Mouse (Mus musculus): ENCODE measurements at regions not wholly inside any gene's neighbourhood (a gene's known extent, or its start where the extent isn't known, plus 50 kb on each side); places are given as distances from the start of the nearest gene placed in this dataset.

DNA sequence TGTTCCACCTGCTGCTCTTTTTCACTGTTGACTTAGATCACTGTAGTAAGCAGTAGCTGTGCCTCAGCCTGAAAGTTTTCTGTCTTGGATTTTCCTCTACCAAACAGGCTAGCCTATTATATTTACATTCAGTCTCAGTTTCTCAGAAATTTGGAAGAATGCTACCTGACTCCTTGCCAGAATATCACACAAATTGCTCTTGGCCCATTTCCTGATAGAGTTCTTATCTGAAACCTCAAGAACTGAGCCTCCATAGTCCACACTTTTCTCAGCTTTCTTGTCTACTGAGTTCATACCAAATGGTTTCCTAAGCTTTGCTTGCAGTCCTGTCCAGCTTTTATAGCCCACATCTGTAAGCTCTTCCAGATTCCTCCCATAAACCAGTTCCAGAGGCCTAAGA, 78.8 kb upstream of the Gm21897 start:
- Histone ChIP-seq H3K4me1 (ENCODE audit: control insufficient read depth, insufficient read depth, low read length) (no peaks in the 10 kb centered on the region), H3K27ac (no peak overlapping the region), H3K27me3 (ENCODE audit: control insufficient read depth, insufficient read depth, low read length) (no peaks in the 10 kb centered on the region), H3K4me3 (no peak overlapping the region), H3K79me2 (replicated peaks; ENCODE audit: control insufficient read depth, insufficient read depth, low read length) (no peaks in the 10 kb centered on the region), H3K36me3 (ENCODE audit: control insufficient read depth, insufficient read depth, low read length) (no peaks in the 10 kb centered on the region), H3K9ac (ENCODE audit: low read depth, low read length) (no peak overlapping the region)
- TF ChIP-seq EP300 (IDR thresholded peaks at IDR 0.05; ENCODE audit: insufficient read depth, low read depth, low read length) = no peak
- no peak for TF ChIP-seq POLR2A (IDR thresholded peaks at IDR 0.05; ENCODE audit: insufficient read depth, low read depth, low read length)
- TF ChIP-seq CTCF (IDR thresholded peaks at IDR 0.05) = no peak
- no peak for DNase-seq
- intact Hi-C loops (cut with DNase I) = no loop called here

DNA sequence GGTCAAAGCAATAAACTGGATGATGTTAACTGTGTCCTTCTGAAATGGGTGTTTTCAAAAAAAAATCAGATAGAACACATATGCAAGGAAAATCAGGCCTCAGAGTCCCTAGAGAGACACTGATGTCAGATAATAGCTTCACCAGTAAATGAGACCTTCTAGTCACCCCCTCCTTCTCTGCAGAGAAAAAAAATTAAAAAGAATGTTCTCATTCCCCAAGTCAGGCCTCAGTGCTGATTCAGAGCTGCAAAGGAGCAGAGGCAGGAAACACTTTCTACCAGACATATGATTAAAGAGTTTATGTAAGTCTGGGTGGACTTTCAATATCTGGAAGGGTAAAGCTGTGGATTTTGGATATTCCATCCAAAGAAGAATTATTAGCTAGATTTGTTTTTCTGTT, 67.1 kb upstream of the Gm21897 start:
- TF ChIP-seq POLR2A (IDR thresholded peaks at IDR 0.05; ENCODE audit: insufficient read depth, low read depth, low read length) (no peak), EP300 (IDR thresholded peaks at IDR 0.05; ENCODE audit: insufficient read depth, low read depth, low read length) (no peak), CTCF (IDR thresholded peaks at IDR 0.05) (no peak)
- no peak overlapping the region for H3K27ac ChIP-seq
- H3K79me2 ChIP-seq (replicated peaks; ENCODE audit: control insufficient read depth, insufficient read depth, low read length) = no peaks in the 10 kb centered on the region
- H3K27me3 ChIP-seq (ENCODE audit: control insufficient read depth, insufficient read depth, low read length) = no peaks in the 10 kb centered on the region
- no peak overlapping the region for H3K4me3 ChIP-seq
- no peaks in the 10 kb centered on the region; the same call in 1 of the 2 replicates for H3K4me1 ChIP-seq (ENCODE audit: control insufficient read depth, insufficient read depth, low read length)
- no peak for DNase-seq
- intact Hi-C loops (cut with DNase I) = no loop called here
- no peak overlapping the region for H3K9ac ChIP-seq (ENCODE audit: low read depth, low read length)
- no peaks in the 10 kb centered on the region for H3K36me3 ChIP-seq (ENCODE audit: control insufficient read depth, insufficient read depth, low read length)

DNA sequence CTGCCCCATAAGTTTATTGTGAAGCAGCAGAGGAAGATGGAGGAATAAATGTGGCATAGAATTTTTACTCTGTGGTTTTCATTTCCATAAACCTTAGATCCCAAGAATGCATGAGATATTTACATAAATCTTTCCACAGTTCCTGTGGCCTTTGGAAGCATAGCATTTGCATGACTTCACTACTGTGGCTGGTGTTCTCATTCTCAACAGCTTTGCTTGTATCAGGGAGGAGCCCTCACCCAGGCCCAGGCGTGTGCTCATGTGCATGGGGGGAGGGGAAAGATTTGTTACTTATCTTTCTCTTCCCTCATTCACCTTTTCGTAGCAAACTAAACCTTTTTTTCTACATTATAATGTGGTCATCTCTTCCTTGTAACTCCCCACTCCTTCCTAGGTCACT, 65.6 kb upstream of the Gm21897 start:
- H3K27ac ChIP-seq = no peak overlapping the region
- DNase-seq = no peak
- no peak for TF ChIP-seq EP300 (IDR thresholded peaks at IDR 0.05; ENCODE audit: insufficient read depth, low read depth, low read length)
- TF ChIP-seq CTCF (IDR thresholded peaks at IDR 0.05) = no peak
- no peak for TF ChIP-seq POLR2A (IDR thresholded peaks at IDR 0.05; ENCODE audit: insufficient read depth, low read depth, low read length)
- intact Hi-C loops (cut with DNase I) = no loop called here
- no peaks in the 10 kb centered on the region for H3K36me3 ChIP-seq (ENCODE audit: control insufficient read depth, insufficient read depth, low read length)
- H3K27me3 ChIP-seq (ENCODE audit: control insufficient read depth, insufficient read depth, low read length) = no peaks in the 10 kb centered on the region
- 55% methylated on average over 2 of the region's 2 CpGs for WGBS
- no peaks in the 10 kb centered on the region for H3K79me2 ChIP-seq (replicated peaks; ENCODE audit: control insufficient read depth, insufficient read depth, low read length)
- H3K9ac ChIP-seq (ENCODE audit: low read depth, low read length) = no peak overlapping the region
- H3K4me1 ChIP-seq (ENCODE audit: control insufficient read depth, insufficient read depth, low read length) = no peaks in the 10 kb centered on the region; the same call in 1 of the 2 replicates
- H3K4me3 ChIP-seq = no peak overlapping the region

DNA sequence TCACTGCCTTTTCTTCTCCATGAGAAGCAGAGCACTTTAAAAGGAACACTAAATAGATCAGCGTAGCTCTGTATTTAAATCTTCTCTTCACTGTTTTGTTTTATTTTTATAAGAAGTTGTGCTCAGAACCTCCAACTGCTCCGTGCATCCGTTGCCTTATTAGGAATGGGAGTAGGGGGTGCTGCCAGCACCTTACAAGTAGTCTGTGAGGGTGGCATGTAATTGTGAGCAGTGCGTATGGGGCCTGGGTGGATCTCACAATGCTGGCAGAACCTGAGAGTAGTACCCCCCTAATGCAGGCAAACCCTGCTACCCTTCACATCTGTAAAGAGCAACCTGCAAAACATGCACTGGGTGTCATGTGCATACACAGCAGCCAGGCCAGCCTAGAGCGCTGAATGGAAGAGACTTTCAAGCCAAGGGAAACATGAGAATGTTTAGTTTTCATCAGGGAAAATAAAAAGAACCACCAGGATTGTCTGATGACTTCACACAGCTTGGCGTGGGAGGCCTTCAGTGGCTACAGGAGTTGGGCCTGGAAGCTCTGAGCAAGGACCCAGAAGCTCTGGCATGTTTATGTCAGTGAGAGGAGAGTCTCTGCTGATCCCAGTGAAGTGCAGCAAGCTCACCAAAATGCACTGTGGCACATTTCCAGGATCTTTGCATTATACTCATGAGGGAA, 64.5 kb upstream of the Gm21897 start:
- DNase-seq = peak in 1 of 2 experiments; percentile 17
- no peaks in the 10 kb centered on the region; the same call in 1 of the 2 replicates for H3K4me1 ChIP-seq (ENCODE audit: control insufficient read depth, insufficient read depth, low read length)
- H3K79me2 ChIP-seq (replicated peaks; ENCODE audit: control insufficient read depth, insufficient read depth, low read length) = no peaks in the 10 kb centered on the region
- no peak overlapping the region for H3K4me3 ChIP-seq
- intact Hi-C loops (cut with DNase I) = no loop called here
- no peak overlapping the region for H3K9ac ChIP-seq (ENCODE audit: low read depth, low read length)
- no peaks in the 10 kb centered on the region for H3K36me3 ChIP-seq (ENCODE audit: control insufficient read depth, insufficient read depth, low read length)
- no peak overlapping the region for H3K27ac ChIP-seq
- no peaks in the 10 kb centered on the region for H3K27me3 ChIP-seq (ENCODE audit: control insufficient read depth, insufficient read depth, low read length)
- TF ChIP-seq POLR2A (IDR thresholded peaks at IDR 0.05; ENCODE audit: insufficient read depth, low read depth, low read length) (no peak), CTCF (IDR thresholded peaks at IDR 0.05) (peak; percentile 20; the same call in 1 of the 2 replicates)
- 49% methylated on average over 6 of the region's 6 CpGs for WGBS

DNA sequence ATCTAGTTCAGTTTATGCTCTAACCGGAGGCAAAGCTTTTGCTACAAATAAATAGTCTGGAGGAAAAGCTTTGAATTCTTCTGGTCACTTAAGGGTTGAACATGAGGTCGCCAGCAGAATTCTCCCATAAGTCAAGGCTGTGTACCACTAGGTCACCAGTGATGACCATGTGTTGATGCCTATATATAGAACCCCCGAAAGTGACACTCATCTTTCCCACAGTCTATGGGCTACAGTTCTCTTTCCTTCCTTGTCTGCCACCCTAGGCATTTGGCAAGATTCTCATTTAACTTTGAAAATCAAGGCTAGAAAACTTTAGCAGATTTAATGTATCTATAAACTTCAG, 63.9 kb upstream of the Gm21897 start:
- H3K27me3 ChIP-seq (ENCODE audit: control insufficient read depth, insufficient read depth, low read length) = no peaks in the 10 kb centered on the region
- no peak for DNase-seq
- no peaks in the 10 kb centered on the region; the same call in 1 of the 2 replicates for H3K4me1 ChIP-seq (ENCODE audit: control insufficient read depth, insufficient read depth, low read length)
- H3K4me3 ChIP-seq = no peak overlapping the region
- TF ChIP-seq EP300 (IDR thresholded peaks at IDR 0.05; ENCODE audit: insufficient read depth, low read depth, low read length) = no peak
- no peak for TF ChIP-seq POLR2A (IDR thresholded peaks at IDR 0.05; ENCODE audit: insufficient read depth, low read depth, low read length)
- TF ChIP-seq CTCF (IDR thresholded peaks at IDR 0.05) = no peak
- intact Hi-C loops (cut with DNase I) = no loop called here
- H3K79me2 ChIP-seq (replicated peaks; ENCODE audit: control insufficient read depth, insufficient read depth, low read length) = no peaks in the 10 kb centered on the region
- H3K27ac ChIP-seq = no peak overlapping the region
- H3K9ac ChIP-seq (ENCODE audit: low read depth, low read length) = no peak overlapping the region
- H3K36me3 ChIP-seq (ENCODE audit: control insufficient read depth, insufficient read depth, low read length) = no peaks in the 10 kb centered on the region
- WGBS = 31% methylated on average over 3 of the region's 3 CpGs

DNA sequence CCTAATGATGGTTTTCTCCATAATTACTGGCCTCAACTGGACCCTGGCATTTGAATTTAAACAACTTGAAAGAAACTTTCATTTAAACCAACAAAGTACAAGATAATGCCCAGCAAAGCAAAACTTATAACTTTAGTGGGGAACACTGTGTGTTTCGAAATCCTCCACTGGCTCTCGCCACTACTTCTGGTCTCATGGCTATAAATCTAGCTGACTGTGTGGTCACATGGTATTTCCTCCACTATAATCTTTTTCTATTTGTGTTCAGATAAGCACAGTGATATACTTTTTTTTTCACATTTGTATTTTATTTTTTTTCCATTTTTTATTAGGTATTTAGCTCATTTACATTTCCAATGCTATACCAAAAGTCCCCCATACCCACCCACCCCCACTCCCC, 62.6 kb upstream of the Gm21897 start:
- no peaks in the 10 kb centered on the region for H3K36me3 ChIP-seq (ENCODE audit: control insufficient read depth, insufficient read depth, low read length)
- 83% methylated on average over 2 of the region's 2 CpGs for WGBS
- no peaks in the 10 kb centered on the region; the same call in 1 of the 2 replicates for H3K4me1 ChIP-seq (ENCODE audit: control insufficient read depth, insufficient read depth, low read length)
- no peak overlapping the region for H3K9ac ChIP-seq (ENCODE audit: low read depth, low read length)
- intact Hi-C loops (cut with DNase I) = no loop called here
- H3K27ac ChIP-seq = no peak overlapping the region
- H3K4me3 ChIP-seq = no peak overlapping the region
- no peaks in the 10 kb centered on the region for H3K27me3 ChIP-seq (ENCODE audit: control insufficient read depth, insufficient read depth, low read length)
- H3K79me2 ChIP-seq (replicated peaks; ENCODE audit: control insufficient read depth, insufficient read depth, low read length) = no peaks in the 10 kb centered on the region
- DNase-seq = no peak
- TF ChIP-seq CTCF (IDR thresholded peaks at IDR 0.05) = no peak
- no peak for TF ChIP-seq POLR2A (IDR thresholded peaks at IDR 0.05; ENCODE audit: insufficient read depth, low read depth, low read length)
- TF ChIP-seq EP300 (IDR thresholded peaks at IDR 0.05; ENCODE audit: insufficient read depth, low read depth, low read length) = no peak

Measured in heart, adult 2 months (tissue).